Mouse (Mus musculus) liver, adult 10 weeks (tissue): Measurements from ENCODE around the gene Ndufs4. TPM values are rescaled to one million over a fixed set of nuclear protein-coding genes. Genes with fewer than 3 reads are reported as not detected.

Source experiments
- polyA plus RNA-seq: library from polyadenylated mRNA; stranded (reverse); fragments of 350-450 nt; fragmentation: Illumina TruSeq; extraction: RNeasy Lipid Tissue Mini Kit (QIAGEN cat#74804); gene quantifications from one replicate; pipeline ENCODE4 v1.2.3, GENCODE M21; 2014; ENCODE audit warnings: low read depth, low replicate concordance

Ndufs4 gene
- polyA plus RNA-seq: 277 TPM

GRCm38 (mm10) chr13:114388211-114388965 is at the start of gene Ndufs4:
Gene Ndufs4 (minus strand): TSS chr13:114388258.

Other genes with a start within 250 kb of the Ndufs4 start
- 4.1 TPM for gene Fst, start 70.7 kb upstream of the Ndufs4 start, polyA plus RNA-seq